Mouse (Mus musculus): ENCODE data around the gene Pcsk5.

Gene Pcsk5

GRCm38 (mm10) chr19:17400571-17400970 is 436.9 kb downstream of the Pcsk5 start:
- DNase-seq (ENCODE audit: low spot score in 2 of 2), result no peak

- no peak for DNase-seq (ENCODE audit: low spot score in 2 of 2)
Observed at GRCm38 (mm10) chr19:17399965-17400364, 437.5 kb downstream of the Pcsk5 start.

GRCm38 (mm10) chr19:17397922-17398321 is 439.5 kb downstream of the Pcsk5 start:
- no peak for DNase-seq (ENCODE audit: low spot score in 2 of 2)

GRCm38 (mm10) chr19:17396802-17397201 is 440.6 kb downstream of the Pcsk5 start:
- DNase-seq (ENCODE audit: low spot score in 2 of 2), result no peak

GRCm38 (mm10) chr19:17393841-17394591 is 443.4 kb downstream of the Pcsk5 start, which contains the start of gene Rfk:
Gene Rfk, plus strand, starts transcription at chr19:17394043.
- peak; percentile 91 to 95 for DNase-seq (ENCODE audit: low spot score in 2 of 2)

GRCm38 (mm10) chr19:17392866-17393265 is 444.6 kb downstream of the Pcsk5 start:
- DNase-seq (ENCODE audit: low spot score in 2 of 2), result no peak

- DNase-seq (ENCODE audit: low spot score in 2 of 2), result no peak
Observed at GRCm38 (mm10) chr19:17388404-17388803, 449.0 kb downstream of the Pcsk5 start.

GRCm38 (mm10) chr19:17386424-17386823 is 451.0 kb downstream of the Pcsk5 start:
- no peak for DNase-seq (ENCODE audit: low spot score in 2 of 2)

- DNase-seq (ENCODE audit: low spot score in 2 of 2), result no peak
Observed at GRCm38 (mm10) chr19:17385426-17385825, 452.0 kb downstream of the Pcsk5 start.

GRCm38 (mm10) chr19:17385022-17385421 is 452.4 kb downstream of the Pcsk5 start:
- no peak for DNase-seq (ENCODE audit: low spot score in 2 of 2)

- DNase-seq (ENCODE audit: low spot score in 2 of 2), result no peak
Observed at GRCm38 (mm10) chr19:17382807-17383397, 454.5 kb downstream of the Pcsk5 start.
